8 mouse cellular contexts compared by ENCODE assay signal in the genomic region with DNA sequence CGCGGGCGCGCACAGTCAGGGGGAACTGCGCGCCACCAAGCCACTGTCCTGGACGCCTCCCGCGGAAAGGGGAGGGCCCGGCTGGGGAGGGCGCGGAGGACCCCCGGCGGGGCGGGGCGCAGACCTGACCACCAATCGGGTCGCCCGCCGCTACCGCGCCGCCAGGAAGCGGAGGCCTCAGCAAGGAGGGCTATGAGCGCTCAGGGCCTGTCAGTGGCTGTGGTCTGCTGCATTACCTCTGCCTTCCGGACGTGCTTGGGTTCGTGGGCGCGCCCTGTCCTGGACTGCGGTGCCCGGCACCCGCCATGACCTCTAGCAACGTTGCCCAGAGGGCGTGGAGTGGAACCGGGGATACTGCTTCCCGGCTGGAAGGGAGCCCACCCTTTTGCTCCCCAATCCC.
A peak's percentile ranks its signal among the peaks of the same experiment; 100 is the strongest.
DNase-seq lines count a peak whose midpoint lies in the region; ATAC-seq and TF ChIP-seq lines count a peak whose summit lies in the region.
"Not testable (repeated sequence)": the region's sequence is repeated elsewhere in the genome, so short reads cannot be mapped to it uniquely, and the experiment has no call there.

No protein-coding gene starts in this region.

- not testable (repeated sequence) for H3K9ac ChIP-seq in forebrain, embryonic 11.5 days (ENCODE audit: low read length); intestine, postnatal 0 days (ENCODE audit: low read depth, low read length)
- H3K9ac ChIP-seq in heart, embryonic 14.5 days (ENCODE audit: low read length), result peak overlapping the region; percentile 68
- H3K9ac ChIP-seq in limb, embryonic 12.5 days (replicated peaks), result peak overlapping the region; percentile 65; the same call in 1 of the 2 replicates

- not testable (repeated sequence) for H3K36me3 ChIP-seq in forebrain, embryonic 11.5 days (ENCODE audit: control insufficient read depth, insufficient read depth, low read length); heart, embryonic 14.5 days (ENCODE audit: control insufficient read depth, insufficient read depth, low read length); intestine, postnatal 0 days (ENCODE audit: control insufficient read depth, insufficient read depth); limb, embryonic 12.5 days

- WGBS in forebrain, embryonic 11.5 days, result 1% methylated on average over 21 of the region's 37 CpGs
- 1% methylated on average over 34 of the region's 37 CpGs for WGBS in heart, embryonic 14.5 days
- WGBS in intestine, postnatal 0 days, result 2% methylated on average over 33 of the region's 37 CpGs
- WGBS in limb, embryonic 12.5 days, result under 1% methylated on average over 36 of the region's 37 CpGs

- H3K4me3 ChIP-seq in forebrain, embryonic 11.5 days (ENCODE audit: low read depth, low read length), result peak overlapping the region; percentile 33
- H3K4me3 ChIP-seq in heart, embryonic 14.5 days (ENCODE audit: control insufficient read depth in 1 of 2, insufficient read depth in 1 of 2, low read depth in 1 of 2, low read length in 2 of 2), result peak overlapping the region; percentile 42 to 55
- peak overlapping the region; percentile 39 for H3K4me3 ChIP-seq in intestine, postnatal 0 days (ENCODE audit: low read depth, low read length)
- H3K4me3 ChIP-seq in limb, embryonic 12.5 days (replicated peaks), result peak overlapping the region; percentile 48

- peak; percentile 65 for DNase-seq in adrenal gland, postnatal 14 days
- peak; percentile 78 for DNase-seq in forebrain, embryonic 11.5 days (ENCODE audit: low spot score)
- peak; percentile 9 for DNase-seq in mesoderm, embryonic 11.5 days (ENCODE audit: low read depth, low spot score)
- DNase-seq in ovary, postnatal 36 days (ENCODE audit: low spot score), result peak; percentile 19
- DNase-seq in thymus, postnatal 25 days, result peak; percentile 2

- not testable (repeated sequence) for H3K27me3 ChIP-seq in forebrain, embryonic 11.5 days (ENCODE audit: control insufficient read depth, insufficient read depth, low read length); heart, embryonic 14.5 days (ENCODE audit: control insufficient read depth, insufficient read depth, low read length); intestine, postnatal 0 days (replicated peaks; ENCODE audit: control insufficient read depth, insufficient read depth, low read length); limb, embryonic 12.5 days

- not testable (repeated sequence) for H3K9me3 ChIP-seq in forebrain, embryonic 11.5 days (ENCODE audit: control insufficient read depth, low read length); heart, embryonic 14.5 days (ENCODE audit: control insufficient read depth, low read length); intestine, postnatal 0 days (ENCODE audit: control insufficient read depth); limb, embryonic 12.5 days

- not testable (repeated sequence) for ATAC-seq in forebrain, embryonic 11.5 days (replicated peaks; ENCODE audit: low FRiP score); heart, embryonic 14.5 days (ENCODE audit: insufficient number of reproducible peaks, insufficient read depth, low FRiP score, low read depth); intestine, postnatal 0 days; limb, embryonic 12.5 days (ENCODE audit: insufficient number of reproducible peaks, insufficient read depth, low FRiP score, low TSS enrichment, low read depth)

- not testable (repeated sequence) for H3K4me1 ChIP-seq in forebrain, embryonic 11.5 days (replicated peaks; ENCODE audit: control insufficient read depth, insufficient read depth, low read length); heart, embryonic 14.5 days (ENCODE audit: control insufficient read depth in 2 of 2, insufficient read depth in 2 of 2, low read length in 2 of 2); intestine, postnatal 0 days (replicated peaks; ENCODE audit: control insufficient read depth, insufficient read depth, low read length); limb, embryonic 12.5 days (replicated peaks)

- not testable (repeated sequence) for H3K27ac ChIP-seq in forebrain, embryonic 11.5 days (ENCODE audit: low read depth, low read length); heart, embryonic 14.5 days (replicated peaks in 1 of 2; ENCODE audit: control insufficient read depth in 1 of 2, insufficient read depth in 1 of 2, low read depth in 2 of 2, low read length in 2 of 2); intestine, postnatal 0 days (ENCODE audit: low read depth, low read length); limb, embryonic 12.5 days

- peak overlapping the region; percentile 24; the same call in 1 of the 2 replicates for H3K4me2 ChIP-seq in forebrain, embryonic 11.5 days (ENCODE audit: low read depth, low read length, severe bottlenecking)
- peak overlapping the region; percentile 48 for H3K4me2 ChIP-seq in heart, embryonic 14.5 days (ENCODE audit: low read length)
- peak overlapping the region; percentile 63 for H3K4me2 ChIP-seq in intestine, postnatal 0 days (replicated peaks; ENCODE audit: low read depth)
- peak overlapping the region; percentile 41 for H3K4me2 ChIP-seq in limb, embryonic 12.5 days

- TF ChIP-seq CTCF in intestine, postnatal 0 days (IDR thresholded peaks at IDR 0.05; ENCODE audit: low read depth), result peak; percentile 29; the same call in 1 of the 2 replicates

Comparison
In these comparisons a context has a peak if more than half of its experiments do, and no peak if none do; other contexts are left out.
1. DNase-seq: peak in every context shown above with its lines; median percentile 78 in forebrain, embryonic 11.5 days; 65 in adrenal gland, postnatal 14 days; 19 in ovary, postnatal 36 days; 9 in mesoderm, embryonic 11.5 days; 2 in thymus, postnatal 25 days.